Mouse (Mus musculus) MEL (cell line): ENCODE measurements around the gene Sema5a.

Source experiments
- MAX ChIP-seq: IDR thresholded peaks from 2 replicates; pipeline ENCODE4 v1.6.1; 2011; ENCODE audit warnings: low read length, improper control_type of control experiment
- ZKSCAN1 ChIP-seq: IDR thresholded peaks from 2 replicates; pipeline ENCODE4 v1.6.1; 2012; ENCODE audit warnings: low read depth, mild to moderate bottlenecking, inconsistent platforms, low read length, improper control_type of control experiment, moderate library complexity

DNA sequence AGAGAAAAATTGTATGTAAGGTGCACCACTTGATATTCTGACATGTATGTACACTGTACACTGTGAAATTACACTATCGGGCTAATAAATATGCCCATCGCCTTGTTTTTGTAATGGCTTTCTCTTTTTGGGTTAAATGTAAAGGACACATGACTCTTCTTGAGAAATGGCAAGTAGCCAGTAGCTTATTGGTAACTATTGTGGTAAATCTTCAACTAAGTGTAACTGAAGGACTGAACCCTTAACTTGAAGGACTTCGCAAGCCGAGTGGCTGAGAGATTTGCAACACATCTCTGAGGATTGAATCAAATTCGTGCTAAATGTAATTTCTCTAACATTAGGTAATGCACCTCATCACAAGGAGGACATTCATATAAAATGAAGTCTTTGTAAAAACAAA lies 349.1 kb downstream of the Sema5a start:
- TF ChIP-seq MAX (no peak), ZKSCAN1 (no peak)
